Mouse (Mus musculus) lung, postnatal 0 days (tissue): ENCODE measurements around the gene Leng1.

Experiments used
- CTCF ChIP-seq: IDR thresholded peaks from 2 replicates; pipeline ENCODE4 v1.5.1; 2016; ENCODE audit warnings: antibody characterized with exemption, mild to moderate bottlenecking
- EP300 ChIP-seq: IDR thresholded peaks from 2 replicates; pipeline ENCODE4 v1.6.1; 2016; ENCODE audit warnings: antibody characterized with exemption, mild to moderate bottlenecking, control low read depth

DNA sequence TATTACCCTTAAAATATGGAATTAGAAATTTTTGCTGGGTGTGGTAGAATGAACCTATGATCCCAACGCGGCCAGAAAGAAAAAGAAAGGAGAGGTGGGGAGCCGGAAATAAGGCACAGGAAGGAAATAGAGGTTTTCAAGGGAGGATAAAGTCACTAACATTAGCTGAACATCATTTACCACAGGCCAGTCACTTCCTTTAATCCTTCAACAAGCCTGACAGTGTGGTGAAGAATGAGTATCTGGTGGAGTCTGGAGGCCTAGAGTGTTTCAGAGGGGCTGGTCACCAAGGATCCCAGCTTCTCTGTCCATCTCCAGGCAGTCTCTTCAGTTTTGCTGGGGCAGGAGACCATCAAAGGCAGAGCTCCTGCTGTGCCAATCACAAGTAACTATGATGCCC, 55.2 kb downstream of the Leng1 start:
- TF ChIP-seq CTCF, result no peak
- TF ChIP-seq EP300, result no peak
